Mouse (Mus musculus) Muller cell, postnatal 12 days (primary cell): Measurements from ENCODE around the gene Olfr873.
"Not testable (repeated sequence)": the region's sequence is repeated elsewhere in the genome, so short reads cannot be mapped to it uniquely, and the experiment has no call there.

Source experiments
- DNase-seq: peaks from one replicate; pipeline ENCODE4 v3.0.0-alpha.2; 2015; ENCODE audit errors: inconsistent ontology term

Gene Olfr873

GRCm38 (mm10) chr9:20298232-20298631, at the start of gene Olfr873:
TSS of gene Olfr873 (plus strand) at chr9:20298532.
- no peak for DNase-seq

DNA sequence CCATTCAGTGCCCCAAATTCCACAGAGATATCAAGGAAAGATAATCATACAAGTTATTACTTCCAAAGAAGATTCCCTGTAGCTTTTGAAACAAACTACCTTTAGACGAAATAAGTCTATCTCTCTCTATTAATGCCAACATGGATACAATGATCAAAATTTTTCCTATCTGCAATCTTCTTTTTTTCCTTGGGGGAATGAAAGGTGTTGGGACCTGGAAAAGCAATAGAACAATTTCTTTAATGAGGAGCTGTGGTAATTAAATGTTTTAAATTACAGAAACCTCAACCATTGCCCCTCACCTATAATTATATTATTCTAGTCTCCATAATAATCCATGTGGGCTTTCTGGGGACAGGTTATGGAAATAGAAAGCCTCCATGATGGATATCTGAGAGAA, 16.3 kb upstream of the Olfr873 start, which contains the start of gene Olfr39:
Gene Olfr39, plus strand, starts transcription at position 301 of the 400 bp plus-strand sequence.
- DNase-seq = no peak

GRCm38 (mm10) chr9:20295562-20295961, 2.8 kb upstream of the Olfr873 start:
- not testable (repeated sequence) for DNase-seq

DNA sequence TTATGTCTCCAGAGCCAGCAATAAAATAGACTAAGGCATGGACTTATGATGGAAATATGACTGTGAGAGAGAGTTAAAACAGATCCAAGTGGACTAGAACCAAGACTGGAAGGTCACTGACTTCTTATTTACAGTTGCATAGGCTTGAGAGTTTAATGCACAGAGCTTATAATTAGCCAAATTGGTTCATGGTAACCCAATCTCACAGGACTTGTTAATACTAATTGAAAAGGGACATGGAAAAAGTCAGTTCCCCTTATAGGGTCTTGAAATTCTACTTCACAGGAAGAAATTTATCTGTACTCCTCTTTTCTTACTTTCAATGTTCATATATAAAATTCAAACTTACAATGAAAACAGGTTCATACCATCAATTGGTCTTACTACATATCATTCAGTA, 37.7 kb downstream of the Olfr873 start, which contains the start of gene Olfr18:
Gene Olfr18, minus strand, starts transcription at position 101 of the 400 bp plus-strand sequence.
- no peak for DNase-seq

- peak; percentile 56 for DNase-seq
Observed at GRCm38 (mm10) chr9:20348501-20348900, 50.2 kb downstream of the Olfr873 start.
